Mouse (Mus musculus) spleen, postnatal 36 days (tissue): ENCODE measurements around the gene Samd4b.
"Not testable (repeated sequence)": the region's sequence is repeated elsewhere in the genome, so short reads cannot be mapped to it uniquely, and the experiment has no call there.

Source experiments
- DNase-seq, 2 experiments: peaks; one replicate each; pipeline ENCODE4 v3.0.0; 2022; ENCODE audit warnings: low spot score in 2 of 2, mixed read lengths in 1 of 2

Gene Samd4b

GRCm38 (mm10) chr7:28597642-28598446, at the start of gene Samd4b, which contains the start of gene Pak4:
Samd4b (minus strand) TSS chr7:28598144.
Pak4 (minus strand) TSS chr7:28598185.
- DNase-seq: peak; percentile 99 to 100

- DNase-seq: no peak
These were observed 49.1 kb upstream of the Samd4b start for GRCm38 (mm10) chr7:28647016-28647415.

GRCm38 (mm10) chr7:28645947-28646475, 48.1 kb upstream of the Samd4b start:
- DNase-seq: no peak

DNA sequence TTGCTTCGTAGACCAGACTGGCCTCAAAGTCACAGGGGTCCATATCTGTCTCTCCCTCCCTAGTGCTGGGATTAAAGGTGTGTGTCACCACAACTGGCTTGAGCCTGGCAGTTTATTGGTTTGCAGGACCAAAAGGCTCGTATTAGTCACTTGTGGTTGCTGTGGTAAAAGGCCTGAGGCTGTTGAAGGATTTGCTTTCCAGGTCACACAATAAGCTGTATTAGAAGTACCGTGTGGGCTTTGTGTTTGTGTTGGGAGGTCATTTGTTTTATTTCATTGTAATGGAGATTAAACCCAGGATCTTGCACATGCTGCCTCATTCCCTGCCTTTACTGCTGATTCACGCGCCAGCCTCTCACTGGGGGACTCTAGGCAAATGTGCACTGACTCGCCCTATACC, 47.4 kb upstream of the Samd4b start:
- no peak for DNase-seq

DNA sequence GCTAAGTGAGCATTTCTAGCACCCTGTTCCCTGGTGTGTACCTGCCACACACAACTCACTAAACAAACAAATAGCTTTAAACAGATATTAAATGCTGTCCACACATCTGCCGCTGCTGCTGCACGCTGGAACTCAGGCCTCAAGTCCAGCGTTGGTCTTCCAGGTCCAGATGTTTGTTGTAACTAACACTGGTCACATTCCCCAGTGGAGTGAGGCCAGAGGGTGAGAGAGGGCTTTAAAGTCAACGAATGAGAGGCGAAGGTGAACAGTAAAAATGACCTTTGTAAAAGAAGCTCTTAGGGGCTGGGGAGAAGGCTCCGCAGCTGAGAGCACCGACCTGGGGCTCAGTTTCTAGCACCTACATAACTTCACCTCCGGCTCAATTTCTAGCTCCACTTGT, 43.6 kb upstream of the Samd4b start:
- no peak for DNase-seq

DNA sequence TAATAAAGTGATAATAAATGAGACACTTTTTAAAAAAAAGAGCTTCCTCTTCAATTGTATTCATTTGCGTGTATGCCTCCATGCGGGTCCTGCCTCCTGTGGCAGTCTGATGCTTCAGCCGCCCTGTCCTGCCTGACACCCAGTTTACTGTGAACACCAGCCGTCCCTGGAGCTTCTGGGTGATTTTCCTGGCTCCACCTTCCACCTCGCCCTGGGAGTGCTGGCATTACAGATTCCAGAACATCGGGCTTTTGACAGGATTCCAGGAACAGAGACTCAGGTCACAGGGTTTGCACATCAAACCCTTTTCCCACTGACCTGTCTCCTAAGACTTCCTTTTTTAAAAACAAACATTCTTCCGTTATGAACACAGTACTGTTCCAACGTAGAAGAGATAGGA, 39.6 kb upstream of the Samd4b start:
- no peak for DNase-seq

DNA sequence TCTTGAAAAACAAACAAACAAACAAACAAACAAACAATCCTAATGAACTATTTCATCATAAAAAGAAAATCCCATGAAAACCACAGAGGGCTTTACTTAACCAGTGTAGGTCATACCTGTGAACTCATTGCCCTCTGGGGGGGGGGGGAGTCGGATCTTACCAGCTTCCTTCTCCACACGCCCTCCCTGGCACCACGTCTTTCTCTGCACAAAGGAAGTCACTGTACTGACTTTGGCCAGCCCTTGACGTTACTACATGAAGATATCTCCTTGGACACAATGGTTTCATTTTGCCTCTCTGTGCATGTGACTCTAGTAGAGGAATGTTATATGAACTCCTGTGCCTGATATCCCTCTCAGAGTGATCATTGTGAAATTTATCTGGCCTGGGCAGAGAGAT, 36.2 kb upstream of the Samd4b start:
- DNase-seq: no peak

DNA sequence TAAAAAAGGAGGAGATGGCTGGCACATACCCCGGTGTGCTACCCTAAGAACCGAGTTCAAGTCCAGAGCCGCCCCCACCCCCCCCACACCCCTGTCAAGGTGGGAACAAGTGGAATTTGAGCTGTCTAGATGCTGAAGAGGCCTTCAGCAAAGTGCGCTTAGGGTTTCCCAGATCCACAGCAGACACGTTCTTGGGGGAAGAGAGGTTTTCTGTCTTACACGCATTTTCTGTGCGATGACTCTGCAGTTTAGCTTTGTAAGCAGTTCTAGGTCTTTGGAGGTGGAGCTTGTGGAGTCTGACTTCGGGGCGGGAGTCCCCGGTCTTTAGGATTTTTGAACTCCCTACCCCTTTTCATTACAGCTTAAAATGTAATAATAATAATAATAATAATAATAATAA, 33.1 kb upstream of the Samd4b start, which contains the start of gene Acp7:
Gene Acp7 (minus strand): TSS at position 260 of the 400 bp plus-strand sequence.
- no peak for DNase-seq

- DNase-seq: no peak
These were observed 26.8 kb upstream of the Samd4b start for GRCm38 (mm10) chr7:28624791-28625190.

- no peak for DNase-seq
These were observed 21.3 kb upstream of the Samd4b start for GRCm38 (mm10) chr7:28619098-28619715.

- no peak for DNase-seq
These were observed 8.0 kb upstream of the Samd4b start for GRCm38 (mm10) chr7:28605951-28606350.

DNA sequence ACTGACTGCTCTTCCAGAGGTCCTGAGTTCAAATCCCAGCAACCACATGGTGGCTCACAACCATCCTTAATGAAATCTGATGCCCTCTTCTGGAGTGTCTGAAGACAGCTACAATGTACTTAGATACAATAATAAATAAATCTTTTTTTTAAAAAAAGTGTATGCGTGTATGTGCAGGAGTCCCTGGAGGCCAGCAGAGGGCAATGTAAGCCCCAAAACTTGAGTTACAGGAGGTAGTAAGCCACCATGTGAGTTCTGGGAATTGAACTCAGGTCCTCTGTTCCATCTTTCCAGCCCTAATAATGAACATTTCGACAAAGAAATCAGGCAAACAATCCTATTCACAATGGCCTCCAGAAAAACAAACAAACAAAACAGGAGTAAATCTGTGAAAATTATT, 5.8 kb upstream of the Samd4b start:
- DNase-seq: not testable (repeated sequence)

- no peak for DNase-seq
These were observed 5.2 kb upstream of the Samd4b start for GRCm38 (mm10) chr7:28603136-28603535.

DNA sequence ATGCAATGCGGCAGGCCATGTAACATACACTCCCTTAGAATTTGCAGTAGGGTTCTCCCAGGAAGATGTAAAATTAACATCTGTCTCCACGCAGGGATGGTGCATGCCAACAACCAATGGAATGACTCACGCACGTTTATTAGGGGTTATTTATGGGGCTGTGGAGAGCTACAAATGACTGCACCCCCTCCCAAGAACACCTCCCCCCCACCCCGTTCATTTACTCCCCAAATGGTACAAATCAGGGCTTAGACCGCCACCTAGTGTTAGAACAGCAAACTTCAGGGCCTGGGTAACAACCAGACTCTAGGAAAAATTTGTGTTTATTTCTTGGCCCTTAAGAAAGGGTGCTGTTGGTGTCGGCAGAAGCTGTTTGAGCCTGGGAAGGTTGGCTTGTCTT, 3.7 kb upstream of the Samd4b start:
- DNase-seq: peak in 1 of 2 experiments; percentile 48

GRCm38 (mm10) chr7:28601029-28601428, 3.1 kb upstream of the Samd4b start:
- peak; percentile 65 to 74 for DNase-seq

GRCm38 (mm10) chr7:28598951-28599350, 1.0 kb upstream of the Samd4b start:
- no peak for DNase-seq

DNA sequence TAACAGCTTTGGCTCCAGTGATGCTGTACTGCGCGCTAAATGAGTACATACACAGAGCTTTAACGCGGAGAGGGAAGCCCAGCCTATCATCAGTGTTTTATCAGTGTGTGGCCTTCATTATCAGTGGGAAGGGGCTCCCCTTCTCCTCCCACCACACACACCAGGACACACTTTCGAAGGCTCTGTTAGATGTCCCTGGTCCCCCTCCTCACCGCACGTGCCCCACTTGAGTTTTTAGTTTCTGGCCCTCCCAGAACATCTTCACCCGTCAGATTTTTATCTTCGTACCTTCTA, 720 bp downstream of the Samd4b start:
- no peak for DNase-seq

GRCm38 (mm10) chr7:28596436-28597276, 1.3 kb downstream of the Samd4b start:
- peak; percentile 45 to 63 for DNase-seq

- DNase-seq: no peak
These were observed 2.1 kb downstream of the Samd4b start for GRCm38 (mm10) chr7:28595751-28596435.

DNA sequence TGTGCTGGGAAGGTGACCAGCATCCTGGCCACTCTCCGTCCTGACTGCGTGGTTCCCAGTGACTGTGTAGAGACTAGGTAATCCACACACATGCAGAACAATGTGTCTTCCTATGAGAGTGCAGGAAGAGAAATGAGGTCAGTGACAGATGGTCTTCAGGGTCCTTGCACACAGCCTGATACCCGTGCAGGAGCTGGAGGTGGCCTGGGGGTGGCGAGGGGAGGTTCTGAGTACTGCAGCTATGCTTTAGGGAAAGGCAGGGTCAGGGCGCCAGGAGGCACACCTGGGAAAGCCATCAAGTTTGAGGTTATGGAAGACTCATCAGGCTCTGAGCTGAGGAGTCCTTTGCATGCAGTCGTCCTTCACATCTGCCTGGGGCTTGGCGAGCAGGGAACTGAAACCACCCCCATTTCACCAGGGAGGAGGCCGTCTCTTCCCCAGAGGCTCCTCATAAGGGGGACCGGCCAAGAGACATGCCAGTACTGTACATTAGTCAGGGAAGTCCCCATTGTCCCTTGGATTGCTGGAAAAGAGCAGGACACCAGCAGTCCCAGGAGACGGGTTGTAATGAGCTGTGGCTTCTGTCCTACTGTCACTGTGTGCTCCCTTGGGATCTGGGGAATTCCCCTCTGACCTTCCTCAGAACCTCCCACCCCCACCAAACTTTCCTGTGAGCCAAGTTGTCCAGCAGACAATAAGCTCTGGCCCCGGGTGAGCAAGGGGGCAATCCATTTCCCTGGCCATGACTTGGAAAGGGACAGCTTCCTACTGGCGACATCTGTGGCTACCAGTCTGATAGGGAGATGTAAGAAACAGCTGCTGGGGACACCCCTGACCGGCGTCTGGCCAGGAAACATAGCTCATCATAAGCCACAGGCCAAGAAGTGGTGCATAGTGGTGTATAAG, 4.5 kb downstream of the Samd4b start:
- DNase-seq: peak; percentile 68 to 71

DNA sequence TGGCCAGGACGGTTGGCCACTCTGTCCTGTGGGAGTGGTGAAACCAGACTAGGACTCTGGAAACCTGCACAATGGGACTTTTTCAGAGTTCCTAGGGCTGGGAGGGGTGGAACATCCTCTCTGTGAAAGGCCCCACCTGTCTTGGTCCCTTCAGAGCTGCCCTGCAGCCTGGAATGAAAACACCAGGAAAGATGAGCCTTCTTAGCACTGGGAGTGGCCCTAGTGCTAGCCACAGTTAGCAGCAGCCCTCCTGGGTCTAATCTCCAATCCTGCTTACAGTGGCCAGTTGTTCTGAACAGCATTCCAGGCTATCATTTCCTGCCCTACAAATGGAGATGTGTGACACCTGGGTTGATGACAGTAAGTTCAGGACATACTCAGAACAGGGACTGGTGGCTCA, 6.1 kb downstream of the Samd4b start:
- no peak for DNase-seq
